Mouse (Mus musculus) liver, adult 2 months (tissue): ENCODE measurements at regions not wholly inside any gene's neighbourhood (a gene's known extent, or its start where the extent isn't known, plus 50 kb on each side); places are given as distances from the start of the nearest gene placed in this dataset.

Experiments
- CTCF ChIP-seq: fragments of 200-500 bp; IDR thresholded peaks from 2 replicates; pipeline ENCODE4 v1.5.1; 2011; ENCODE audit warnings: low read depth, low read length, control low read depth
- POLR2A ChIP-seq: fragments of 200-500 bp; IDR thresholded peaks from 2 replicates; pipeline ENCODE4 v1.6.1; 2011; ENCODE audit warnings: low read length, control low read depth; ENCODE audit not compliant: insufficient read depth; ENCODE audit errors: extremely low read depth

DNA sequence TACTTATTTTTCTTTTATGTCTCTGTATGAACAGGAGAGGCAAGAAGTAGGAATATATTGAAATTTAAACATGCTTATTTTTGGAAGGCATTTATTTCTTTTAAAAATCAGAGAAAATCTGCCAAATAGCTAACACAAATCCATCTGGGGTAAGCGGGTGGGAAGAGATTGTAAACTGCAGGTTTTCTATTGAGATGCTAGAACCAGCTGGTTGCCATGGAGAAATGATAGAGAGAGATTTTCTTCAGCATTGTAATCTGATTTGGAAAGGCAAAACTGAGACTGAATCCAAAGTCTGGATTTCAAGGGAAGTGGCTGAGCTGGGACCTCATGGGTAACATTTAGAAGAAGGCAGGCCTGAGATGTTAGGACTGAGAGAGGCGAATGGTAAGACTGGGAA lies 226.6 kb upstream of the Sptlc3 start:
- TF ChIP-seq CTCF (no peak), POLR2A (no peak)
